Mouse (Mus musculus): ENCODE results near the gene Apoc2. TPM values are rescaled to one million over a fixed set of nuclear protein-coding genes. Genes with fewer than 3 reads are reported as not detected.

Gene Apoc2
- polyA plus RNA-seq, 1 experiment from 2014 or later = not detected

DNA sequence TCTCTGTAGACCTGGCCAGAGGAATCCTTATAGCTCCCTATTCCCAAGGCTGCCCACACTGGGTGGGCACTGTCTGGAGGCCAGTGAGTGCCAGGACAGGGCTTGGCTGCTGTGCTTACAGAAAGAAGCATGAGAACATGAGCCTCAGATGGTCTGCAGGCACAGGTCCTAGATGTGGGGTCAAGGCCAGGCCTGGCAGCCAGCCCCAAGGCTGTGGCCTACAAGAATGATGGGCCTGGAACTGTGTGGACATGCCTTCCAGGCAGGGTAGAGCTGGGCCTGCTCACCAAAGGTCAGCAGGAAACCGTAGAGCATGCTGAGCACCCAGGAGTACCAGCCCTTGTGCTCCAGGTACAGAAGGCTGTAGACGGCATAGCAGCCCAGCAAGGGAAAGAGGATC is 43.1 kb downstream of the Apoc2 start:
- H3K27ac ChIP-seq = no peak overlapping the region
- no peaks in the 10 kb centered on the region for H3K27me3 ChIP-seq
- WGBS = 91% methylated on average over 2 of the region's 2 CpGs
- no peak overlapping the region for H3K4me2 ChIP-seq
- peaks cover 5% of the 10 kb centered on the region for H3K4me1 ChIP-seq
- H3K36me3 ChIP-seq (ENCODE audit: poor library complexity, severe bottlenecking) = peaks cover 79% of the 10 kb centered on the region
- H3K9me3 ChIP-seq (replicated peaks) = no peaks in the 10 kb centered on the region
- no peak overlapping the region for H3K9ac ChIP-seq
- H3K4me3 ChIP-seq = no peak overlapping the region
- ATAC-seq = no peak

GRCm38 (mm10) chr7:19633855-19634254 is 43.9 kb downstream of the Apoc2 start:
- H3K36me3 ChIP-seq (ENCODE audit: poor library complexity, severe bottlenecking) = peaks cover 72% of the 10 kb centered on the region
- no peak overlapping the region for H3K27ac ChIP-seq
- no peaks in the 10 kb centered on the region for H3K27me3 ChIP-seq
- no peak overlapping the region for H3K9ac ChIP-seq
- H3K4me2 ChIP-seq = no peak overlapping the region
- 94% methylated on average over 15 of the region's 15 CpGs for WGBS
- ATAC-seq = no peak
- H3K9me3 ChIP-seq (replicated peaks) = no peaks in the 10 kb centered on the region
- H3K4me3 ChIP-seq = no peak overlapping the region
- peaks cover 6% of the 10 kb centered on the region for H3K4me1 ChIP-seq

DNA sequence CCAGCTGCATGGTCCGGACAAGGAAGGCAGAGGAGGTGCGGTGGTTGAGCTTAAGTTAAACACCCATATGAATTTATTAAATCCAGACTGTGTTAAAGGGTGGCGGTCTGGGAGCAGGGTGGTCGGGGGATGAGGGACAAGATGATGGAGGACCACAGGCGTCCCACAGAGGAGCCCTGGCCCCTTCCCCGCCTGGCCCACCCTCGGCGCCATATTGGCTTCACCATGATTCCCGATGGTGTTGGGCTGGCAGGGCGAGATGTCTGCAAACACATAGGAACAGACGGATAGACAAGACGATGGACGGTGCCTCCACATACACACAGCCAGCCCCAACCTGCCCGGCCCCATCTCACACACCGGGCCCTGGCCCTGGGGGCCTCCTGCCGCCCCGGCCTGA is 44.5 kb downstream of the Apoc2 start:
- no peak overlapping the region for H3K4me3 ChIP-seq
- no peaks in the 10 kb centered on the region for H3K27me3 ChIP-seq
- H3K27ac ChIP-seq = no peak overlapping the region
- H3K4me1 ChIP-seq = peaks cover 9% of the 10 kb centered on the region
- ATAC-seq = no peak
- H3K9me3 ChIP-seq (replicated peaks) = no peaks in the 10 kb centered on the region
- H3K9ac ChIP-seq = no peak overlapping the region
- peaks cover 65% of the 10 kb centered on the region for H3K36me3 ChIP-seq (ENCODE audit: poor library complexity, severe bottlenecking)
- WGBS = 93% methylated on average over 17 of the region's 17 CpGs
- no peak overlapping the region for H3K4me2 ChIP-seq

DNA sequence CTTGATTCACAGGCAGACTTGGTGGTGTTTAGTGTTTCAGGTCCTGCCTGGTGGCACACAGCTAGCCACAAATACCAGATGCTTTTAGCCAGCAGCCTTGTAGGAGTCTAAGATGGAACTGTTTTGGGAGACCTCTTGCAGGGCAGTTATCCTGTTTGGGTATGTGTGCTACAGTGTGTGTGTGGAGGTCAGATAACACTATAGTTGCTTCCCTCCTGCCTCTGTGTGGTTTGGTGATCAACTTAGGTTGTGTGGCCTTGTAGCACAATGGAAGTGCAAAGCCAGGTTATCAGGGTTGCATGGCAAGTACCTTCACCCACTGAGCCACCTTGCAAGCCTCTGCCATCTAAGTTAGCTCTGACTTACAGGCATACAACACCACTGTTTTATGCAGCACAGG is 45.0 kb downstream of the Apoc2 start:
- no peak overlapping the region for H3K4me3 ChIP-seq
- peaks cover 11% of the 10 kb centered on the region for H3K4me1 ChIP-seq
- H3K27ac ChIP-seq = no peak overlapping the region
- no peak overlapping the region for H3K4me2 ChIP-seq
- peaks cover 60% of the 10 kb centered on the region for H3K36me3 ChIP-seq (ENCODE audit: poor library complexity, severe bottlenecking)
- H3K27me3 ChIP-seq = no peaks in the 10 kb centered on the region
- ATAC-seq = no peak
- no peak overlapping the region for H3K9ac ChIP-seq
- H3K9me3 ChIP-seq (replicated peaks) = no peaks in the 10 kb centered on the region

GRCm38 (mm10) chr7:19632275-19632674 is 45.5 kb downstream of the Apoc2 start:
- no peak for ATAC-seq
- H3K27ac ChIP-seq = no peak overlapping the region

GRCm38 (mm10) chr7:19629361-19629734 is 48.4 kb downstream of the Apoc2 start, which contains the start of gene Relb:
TSS of gene Relb (minus strand) at chr7:19629438.
- Histone ChIP-seq H3K9me3 (replicated peaks) (no peaks in the 10 kb centered on the region), H3K4me3 (peak within 1 kb of the TSS; percentile 67), H3K9ac (peak within 1 kb of the TSS; percentile 61), H3K4me1 (peaks cover 11% of the 10 kb centered on the region), H3K27me3 (0 out of 2 replicates have a peak, but pooled peaks cover 3% of the 10 kb centered on the region), H3K4me2 (peak within 1 kb of the TSS; percentile 92), H3K36me3 (ENCODE audit: poor library complexity, severe bottlenecking) (peaks cover 27% of the 10 kb centered on the region), H3K27ac (peak within 1 kb of the TSS; percentile 70)
- peak; percentile 77 for ATAC-seq
- WGBS = 4% methylated on average over 22 of the region's 41 CpGs

More at GRCm38 (mm10) chr7:19632275-19632674, 45.5 kb downstream of the Apoc2 start:
- Histone ChIP-seq H3K4me2 (no peak overlapping the region), H3K4me1 (peaks cover 11% of the 10 kb centered on the region), H3K9ac (no peak overlapping the region), H3K4me3 (no peak overlapping the region), H3K9me3 (replicated peaks) (no peaks in the 10 kb centered on the region), H3K27me3 (no peaks in the 10 kb centered on the region), H3K36me3 (ENCODE audit: poor library complexity, severe bottlenecking) (peaks cover 56% of the 10 kb centered on the region)

DNA sequence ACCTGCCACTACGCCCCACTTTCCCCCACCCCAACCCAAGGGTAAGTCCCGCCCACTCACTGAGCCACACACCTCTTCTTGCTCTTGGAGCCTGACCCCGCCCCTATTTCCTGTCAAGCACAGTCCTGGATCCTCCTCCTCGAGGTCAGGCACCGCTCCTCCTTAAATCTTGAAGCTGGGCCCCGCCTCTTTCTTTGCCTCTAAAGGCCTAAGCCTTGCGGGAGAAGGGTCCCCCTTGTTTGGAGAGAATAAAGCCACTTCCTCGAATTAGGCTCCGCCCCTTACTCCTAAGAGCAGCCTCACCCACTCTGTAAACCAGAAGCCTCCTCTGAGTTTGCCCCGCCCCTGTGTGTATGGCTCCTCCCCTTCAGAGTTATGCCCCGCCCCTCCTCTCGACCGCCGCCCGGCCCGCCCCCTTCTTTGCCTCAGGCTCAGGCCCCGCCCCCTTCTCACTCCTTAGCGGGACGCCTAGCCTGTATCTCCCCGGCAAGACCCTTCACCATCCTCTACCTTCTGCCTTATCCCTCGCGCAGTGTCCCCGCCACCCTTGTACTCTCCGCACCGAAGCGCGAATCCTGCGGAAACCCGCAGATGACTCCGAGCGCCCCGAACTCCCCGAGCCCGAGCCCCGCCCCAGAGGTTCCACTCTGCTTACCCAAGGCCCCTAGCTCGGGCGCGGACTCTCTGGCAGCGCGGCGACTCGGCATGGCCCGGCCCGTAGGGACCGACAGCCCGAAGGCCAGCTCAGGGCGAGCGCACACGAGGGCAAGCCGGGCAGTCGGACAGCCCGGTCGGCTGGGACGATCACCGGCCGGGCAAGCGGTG is 49.0 kb downstream of the Apoc2 start:
- Histone ChIP-seq H3K36me3 (ENCODE audit: poor library complexity, severe bottlenecking) (peaks cover 21% of the 10 kb centered on the region), H3K4me3 (peak overlapping the region; percentile 67), H3K4me1 (peaks cover 11% of the 10 kb centered on the region), H3K4me2 (peak overlapping the region; percentile 92), H3K9ac (peak overlapping the region; percentile 61), H3K27ac (peak overlapping the region; percentile 70), H3K9me3 (replicated peaks) (no peaks in the 10 kb centered on the region), H3K27me3 (0 out of 2 replicates have a peak, but pooled peaks cover 7% of the 10 kb centered on the region)
- peak; percentile 84 for ATAC-seq
- 2% methylated on average over 56 of the region's 57 CpGs for WGBS

DNA sequence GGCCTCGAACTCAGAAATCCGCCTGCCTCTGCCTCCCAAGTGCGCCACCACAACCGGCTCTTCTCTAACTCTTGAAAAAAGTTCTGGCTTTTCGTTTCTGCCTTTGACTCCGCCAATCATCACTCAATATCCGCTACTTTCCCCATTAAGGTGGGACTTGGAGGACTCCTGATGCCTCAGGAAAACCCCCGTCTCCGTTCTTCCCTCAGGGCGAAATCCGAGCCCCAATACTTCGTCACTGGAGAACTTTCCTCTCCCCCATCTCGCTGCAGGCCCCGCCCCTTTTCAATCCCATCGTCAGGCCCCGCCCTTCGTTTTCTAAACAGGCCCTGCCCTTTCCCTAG is 49.6 kb downstream of the Apoc2 start:
- Histone ChIP-seq H3K9me3 (replicated peaks) (no peaks in the 10 kb centered on the region), H3K9ac (no peak overlapping the region), H3K4me2 (peak overlapping the region; percentile 92), H3K27ac (no peak overlapping the region), H3K4me3 (peak overlapping the region; percentile 67), H3K27me3 (0 out of 2 replicates have a peak, but pooled peaks cover 7% of the 10 kb centered on the region), H3K4me1 (peaks cover 11% of the 10 kb centered on the region), H3K36me3 (ENCODE audit: poor library complexity, severe bottlenecking) (peaks cover 15% of the 10 kb centered on the region)
- peak; percentile 6; the same call in 1 of the 2 replicates for ATAC-seq
- 13% methylated on average over 17 of the region's 17 CpGs for WGBS

DNA sequence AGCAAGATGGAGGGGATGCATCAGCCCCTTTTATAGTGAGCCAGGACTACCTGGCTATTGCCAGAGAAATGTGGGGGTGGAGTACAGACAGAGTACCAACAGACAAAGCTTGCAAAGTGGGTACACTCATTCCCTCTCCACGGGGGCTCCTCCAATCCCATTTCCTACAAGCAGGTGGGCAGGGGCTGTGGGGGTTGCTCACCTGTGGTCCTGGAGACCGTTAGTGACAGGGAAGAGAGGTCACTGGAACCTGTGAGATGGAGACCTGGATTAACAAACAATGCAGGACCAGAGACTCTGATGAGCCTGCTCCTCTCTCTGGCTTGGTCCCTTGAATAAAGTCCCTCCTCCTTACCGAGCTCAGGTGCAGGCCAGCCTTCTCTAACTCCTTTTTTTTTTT is 50.0 kb downstream of the Apoc2 start:
- no peak overlapping the region for H3K9ac ChIP-seq
- H3K27ac ChIP-seq = no peak overlapping the region
- peaks cover 10% of the 10 kb centered on the region for H3K36me3 ChIP-seq (ENCODE audit: poor library complexity, severe bottlenecking)
- WGBS = 68% methylated on average over 3 of the region's 3 CpGs
- no peak overlapping the region; the same call in 1 of the 2 replicates for H3K4me3 ChIP-seq
- ATAC-seq = no peak
- H3K4me1 ChIP-seq = peaks cover 11% of the 10 kb centered on the region
- peak overlapping the region; percentile 92 for H3K4me2 ChIP-seq
- no peaks in the 10 kb centered on the region for H3K9me3 ChIP-seq (replicated peaks)
- 0 out of 2 replicates have a peak, but pooled peaks cover 9% of the 10 kb centered on the region for H3K27me3 ChIP-seq

DNA sequence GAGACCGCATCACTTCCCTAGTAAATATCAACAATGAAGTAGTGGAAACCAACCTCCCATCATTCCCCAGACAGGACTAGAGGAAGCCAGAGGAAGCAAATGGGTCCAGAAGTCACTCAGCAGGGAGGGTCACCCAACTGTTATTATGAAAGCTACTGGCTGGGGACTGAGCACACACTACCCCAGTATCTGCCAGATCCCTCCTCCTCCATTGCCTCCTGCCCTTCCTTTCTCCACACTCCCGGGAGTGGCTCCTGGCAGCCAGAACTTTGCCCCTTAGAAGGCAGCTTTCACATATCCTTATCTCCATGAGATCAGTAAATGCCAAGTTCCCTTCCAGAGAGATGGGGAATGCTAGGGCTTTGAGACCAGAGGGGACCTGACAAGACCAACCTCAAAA is 54.3 kb downstream of the Apoc2 start:
- no peak for ATAC-seq
- Histone ChIP-seq H3K9ac (no peak overlapping the region), H3K27me3 (peaks cover 24% of the 10 kb centered on the region), H3K36me3 (ENCODE audit: poor library complexity, severe bottlenecking) (no peaks in the 10 kb centered on the region), H3K4me2 (no peak overlapping the region), H3K4me1 (peaks cover 10% of the 10 kb centered on the region), H3K9me3 (replicated peaks) (no peaks in the 10 kb centered on the region), H3K27ac (no peak overlapping the region), H3K4me3 (no peak overlapping the region)
- 82% methylated on average over 2 of the region's 2 CpGs for WGBS

DNA sequence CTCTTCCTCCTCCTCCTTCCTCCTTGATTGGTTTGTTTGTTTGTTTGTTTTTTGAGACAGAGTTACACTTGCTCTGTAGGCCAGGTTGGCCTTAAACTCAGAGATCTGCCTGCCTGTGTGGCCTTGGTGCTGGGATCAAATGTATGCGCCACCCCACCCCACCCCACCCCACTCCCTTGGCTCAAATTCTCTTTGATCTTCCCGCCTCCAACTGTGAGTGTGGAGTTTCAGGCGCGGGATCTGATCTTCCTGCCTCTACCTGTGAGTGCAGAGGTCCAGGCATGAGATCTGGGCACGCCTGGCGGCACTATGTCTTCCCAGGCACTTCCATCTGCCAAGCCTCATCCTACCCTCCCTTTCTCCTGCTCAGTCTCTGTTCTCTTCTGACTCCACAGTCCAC is 55.5 kb downstream of the Apoc2 start:
- ATAC-seq = no peak
- H3K27ac ChIP-seq = no peak overlapping the region
- no peaks in the 10 kb centered on the region for H3K36me3 ChIP-seq (ENCODE audit: poor library complexity, severe bottlenecking)
- H3K4me2 ChIP-seq = no peak overlapping the region
- no peaks in the 10 kb centered on the region for H3K9me3 ChIP-seq (replicated peaks)
- no peak overlapping the region for H3K9ac ChIP-seq
- H3K27me3 ChIP-seq = peaks cover 24% of the 10 kb centered on the region
- 47% methylated on average over 6 of the region's 6 CpGs for WGBS
- peaks cover 6% of the 10 kb centered on the region for H3K4me1 ChIP-seq
- no peak overlapping the region for H3K4me3 ChIP-seq

Data from forebrain, embryonic 13.5 days (tissue).